Mouse (Mus musculus) forebrain, embryonic 12.5 days (tissue): ENCODE results near the gene Slu7. TPM values are rescaled to one million over a fixed set of nuclear protein-coding genes. Genes with fewer than 3 reads are reported as not detected.

Experiments
- ATAC-seq: fragments of 200-750 bp; cut with Nextera tagmentation; 2 replicates; pipeline ENCODE4 v1.8.0; 2017; ENCODE audit warnings: moderate TSS enrichment; ENCODE audit not compliant: low FRiP score
- H3K27ac ChIP-seq: fragments of 300-500 bp; sonication (generic); 2 replicates; pipeline ENCODE4 v1.5.1; 2016; ENCODE audit warnings: mild to moderate bottlenecking
- H3K27me3 ChIP-seq: fragments of 300-500 bp; sonication (generic); 2 replicates; pipeline ENCODE4 v1.6.1; 2016; ENCODE audit warnings: mild to moderate bottlenecking
- H3K36me3 ChIP-seq: fragments of 300-500 bp; sonication (generic); replicated peaks from 2 replicates; pipeline ENCODE4 v1.6.1; 2016; ENCODE audit warnings: mild to moderate bottlenecking
- H3K4me1 ChIP-seq: fragments of 300-500 bp; sonication (generic); 2 replicates; pipeline ENCODE4 v1.6.1; 2016
- H3K4me2 ChIP-seq: fragments of 300-500 bp; sonication (generic); 2 replicates; pipeline ENCODE4 v1.6.1; 2016; ENCODE audit warnings: mild to moderate bottlenecking, moderate library complexity
- H3K4me3 ChIP-seq: fragments of 300-500 bp; sonication (generic); replicated peaks from 2 replicates; pipeline ENCODE4 v1.5.1; 2016; ENCODE audit warnings: mild to moderate bottlenecking
- H3K9ac ChIP-seq: fragments of 300-500 bp; sonication (generic); 2 replicates; pipeline ENCODE4 v1.6.1; 2016; ENCODE audit warnings: mild to moderate bottlenecking
- H3K9me3 ChIP-seq: fragments of 300-500 bp; sonication (generic); 2 replicates; pipeline ENCODE4 v1.6.1; 2016
- WGBS: fragments of 180-500 bp; shearing (Covaris S2); methylation state at CpG from one replicate; pipeline ENCODE4 v1.1.7; 2016; 5-methylcytosine and 5-hydroxymethylcytosine counted together
- polyA plus RNA-seq: library from polyadenylated mRNA; unstranded; fragments of >200 nt; fragmentation: Nextera tagmentation; extraction: Ambion mirVana; gene quantifications from 2 replicates; pipeline ENCODE4 v1.2.1, GENCODE M21; 2016

Gene Slu7
- polyA plus RNA-seq, 1 experiment from 2014 or later, result 66.9 TPM

- Histone ChIP-seq H3K27me3 (no peaks in the 10 kb centered on the region), H3K4me1 (peaks cover 3% of the 10 kb centered on the region; the same call in 1 of the 2 replicates), H3K4me2 (no peak overlapping the region), H3K4me3 (no peak overlapping the region), H3K36me3 (no peaks in the 10 kb centered on the region), H3K9ac (no peak overlapping the region), H3K27ac (no peak overlapping the region), H3K9me3 (no peaks in the 10 kb centered on the region)
- 69% methylated on average over 3 of the region's 3 CpGs for WGBS
- no peak for ATAC-seq
Observed at GRCm38 (mm10) chr11:43495532-43495931, 62.0 kb downstream of the Slu7 start.

Other genes with a start within 250 kb of the Slu7 start
- gene Pttg1, start 7.5 kb upstream of the Slu7 start, polyA plus RNA-seq, result 55.8 and 62.5 TPM in 2 replicates
- 1.7 and 2.1 TPM in 2 replicates for gene C1qtnf2, start 40.5 kb downstream of the Slu7 start, polyA plus RNA-seq
- gene Ccnjl, start 95.0 kb downstream of the Slu7 start, polyA plus RNA-seq, result 20.6 and 22.1 TPM in 2 replicates
- gene 4933415A04Rik, start 153.3 kb downstream of the Slu7 start, polyA plus RNA-seq, result 5.8 and 6.1 TPM in 2 replicates
- gene Fabp6, start 167.8 kb downstream of the Slu7 start, polyA plus RNA-seq, result not detected in 2 replicates
- 44.9 and 48.4 TPM in 2 replicates for gene Pwwp2a, start 248.3 kb downstream of the Slu7 start, polyA plus RNA-seq